Mouse (Mus musculus) brain, embryonic 14.5 days (tissue): ENCODE data around the gene Lurap1l.

Source experiments
- CTCF ChIP-seq: fragments of 200-500 bp; IDR thresholded peaks from 2 replicates; pipeline ENCODE4 v1.5.1; 2012; ENCODE audit warnings: inconsistent platforms, mild to moderate bottlenecking, moderate library complexity, borderline replicate concordance; ENCODE audit not compliant: insufficient read depth, insufficient read length; ENCODE audit errors: extremely low read depth
- POLR2A ChIP-seq: fragments of 200-500 bp; IDR thresholded peaks from 2 replicates; pipeline ENCODE4 v1.6.1; 2012; ENCODE audit warnings: mild to moderate bottlenecking, inconsistent platforms, borderline replicate concordance; ENCODE audit not compliant: poor library complexity, insufficient read depth, insufficient read length, severe bottlenecking; ENCODE audit errors: extremely low read depth

- TF ChIP-seq POLR2A (no peak), CTCF (no peak)
Observed at GRCm38 (mm10) chr4:80874121-80874859, 36.2 kb upstream of the Lurap1l start.
